Mouse (Mus musculus) hindbrain, embryonic 13.5 days (tissue): Measurements from ENCODE around the gene Prkcb. TPM values are rescaled to one million over a fixed set of nuclear protein-coding genes. Genes with fewer than 3 reads are reported as not detected.
A peak's percentile ranks its signal among the peaks of the same experiment; 100 is the strongest.

Experiments used
- ATAC-seq: fragments of 200-750 bp; cut with Nextera tagmentation; 2 replicates; pipeline ENCODE4 v1.8.0; 2017; ENCODE audit warnings: moderate TSS enrichment; ENCODE audit not compliant: low FRiP score
- H3K27ac ChIP-seq: fragments of 300-500 bp; sonication (generic); 2 replicates; pipeline ENCODE4 v1.5.1; 2015; ENCODE audit warnings: inconsistent platforms, mild to moderate bottlenecking, moderate library complexity
- H3K27me3 ChIP-seq: fragments of 300-500 bp; sonication (generic); 2 replicates; pipeline ENCODE4 v1.6.1; 2015; ENCODE audit warnings: mild to moderate bottlenecking, inconsistent platforms
- H3K36me3 ChIP-seq: fragments of 300-500 bp; sonication (generic); 2 replicates; pipeline ENCODE4 v1.6.1; 2015; ENCODE audit warnings: mild to moderate bottlenecking, inconsistent platforms
- H3K4me1 ChIP-seq: fragments of 300-500 bp; sonication (generic); replicated peaks from 2 replicates; pipeline ENCODE4 v1.6.1; 2015; ENCODE audit warnings: inconsistent platforms
- H3K4me2 ChIP-seq: fragments of 300-500 bp; sonication (generic); 2 replicates; pipeline ENCODE4 v1.6.1; 2015; ENCODE audit warnings: inconsistent platforms, mild to moderate bottlenecking, moderate library complexity
- H3K4me3 ChIP-seq: fragments of 300-500 bp; sonication (generic); 2 replicates; pipeline ENCODE4 v1.5.1; 2015; ENCODE audit warnings: mild to moderate bottlenecking, inconsistent platforms
- H3K9ac ChIP-seq: fragments of 300-500 bp; sonication (generic); 2 replicates; pipeline ENCODE4 v1.6.1; 2015; ENCODE audit warnings: mild to moderate bottlenecking, inconsistent platforms
- H3K9me3 ChIP-seq: fragments of 300-500 bp; sonication (generic); 2 replicates; pipeline ENCODE4 v1.6.1; 2016; ENCODE audit warnings: inconsistent platforms
- WGBS: fragments of 180-500 bp; shearing (Covaris S2); methylation state at CpG from one replicate; pipeline ENCODE4 v1.1.7; 2015; 5-methylcytosine and 5-hydroxymethylcytosine counted together
- polyA plus RNA-seq: library from polyadenylated mRNA; unstranded; fragments of >200 nt; fragmentation: Nextera tagmentation; extraction: Ambion mirVana; gene quantifications from 2 replicates; pipeline ENCODE4 v1.2.1, GENCODE M21; 2015

Gene Prkcb
- polyA plus RNA-seq, 1 experiment from 2014 or later: 58.1 TPM

DNA sequence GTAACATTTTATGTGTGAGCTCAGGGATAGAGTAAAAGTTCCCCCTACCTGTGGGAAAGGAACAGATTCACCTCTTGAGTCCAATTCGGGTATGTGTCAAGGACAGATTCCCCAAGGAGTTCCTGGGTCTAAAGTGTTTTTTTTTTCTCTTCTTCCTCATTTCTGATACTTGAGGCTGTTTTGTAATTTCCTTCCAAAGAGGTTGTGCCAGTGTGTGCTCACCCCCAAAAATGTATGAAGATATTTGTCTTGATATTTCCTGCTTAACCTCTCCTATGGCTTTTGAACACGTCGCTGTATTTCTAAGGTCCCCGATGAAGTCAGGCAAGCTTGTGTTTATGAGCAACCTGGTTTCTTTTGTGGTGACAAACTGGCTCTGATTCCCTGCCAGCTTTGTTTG, 30.0 kb upstream of the Prkcb start:
- no peak for ATAC-seq
- Histone ChIP-seq H3K36me3 (no peaks in the 10 kb centered on the region), H3K27me3 (no peaks in the 10 kb centered on the region), H3K4me3 (no peak overlapping the region), H3K4me2 (no peak overlapping the region), H3K9ac (no peak overlapping the region), H3K27ac (no peak overlapping the region), H3K4me1 (no peaks in the 10 kb centered on the region), H3K9me3 (no peaks in the 10 kb centered on the region)
- 86% methylated on average over 4 of the region's 4 CpGs for WGBS

DNA sequence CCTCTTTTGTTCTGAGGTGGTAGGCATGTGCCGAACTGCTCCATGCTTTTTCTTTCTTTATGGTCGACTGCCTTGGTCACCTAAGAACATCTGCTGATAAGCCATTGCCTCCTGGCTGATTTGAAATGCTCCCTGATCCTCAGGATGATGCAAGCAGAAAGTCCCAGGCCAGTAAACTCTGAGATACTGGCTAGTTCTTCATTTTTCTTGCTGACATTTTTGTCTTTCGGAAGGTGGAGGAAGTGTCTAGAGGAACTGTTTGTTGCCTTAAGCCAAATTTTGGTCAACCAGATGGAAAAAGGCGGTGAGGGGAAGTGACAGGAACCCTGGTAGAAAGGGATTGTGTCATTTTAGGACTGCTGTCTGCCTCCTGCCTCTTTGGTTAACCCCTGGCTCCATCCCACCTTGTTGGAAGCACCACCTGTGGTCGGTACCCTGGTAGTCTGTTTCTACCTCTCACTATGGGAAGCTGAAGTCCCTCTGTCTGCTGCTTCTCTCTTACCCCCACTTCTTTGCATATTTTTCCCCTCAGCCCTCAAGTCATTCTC, 28.4 kb upstream of the Prkcb start:
- no peaks in the 10 kb centered on the region for H3K27me3 ChIP-seq
- no peak overlapping the region for H3K4me3 ChIP-seq
- no peaks in the 10 kb centered on the region for H3K9me3 ChIP-seq
- no peaks in the 10 kb centered on the region for H3K4me1 ChIP-seq
- H3K27ac ChIP-seq: no peak overlapping the region
- no peaks in the 10 kb centered on the region for H3K36me3 ChIP-seq
- ATAC-seq: no peak
- H3K4me2 ChIP-seq: no peak overlapping the region
- H3K9ac ChIP-seq: no peak overlapping the region
- 84% methylated on average over 5 of the region's 5 CpGs for WGBS

DNA sequence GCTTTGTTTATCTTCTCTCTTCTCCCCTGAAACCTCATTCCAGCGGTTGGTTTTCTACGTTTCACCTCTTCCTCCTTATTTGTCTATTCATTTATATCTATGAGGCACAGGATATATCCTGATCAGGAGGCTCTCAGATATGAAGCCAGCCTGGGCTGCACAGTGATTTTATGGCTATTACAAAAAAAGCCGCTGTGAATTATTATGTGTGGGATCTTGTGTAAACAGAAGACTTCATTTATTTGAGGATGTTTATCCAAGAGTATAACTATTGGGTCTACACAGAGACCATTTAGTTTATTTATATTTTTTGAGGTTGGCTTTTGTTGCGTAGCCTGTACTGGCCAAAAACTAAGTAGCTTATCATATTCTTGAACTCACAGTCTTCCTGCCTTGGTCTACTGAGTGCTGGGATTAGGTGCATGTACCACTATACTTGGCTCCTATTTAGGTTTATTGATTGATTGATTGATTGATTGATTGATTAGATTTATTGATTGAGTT, 19.5 kb upstream of the Prkcb start:
- Histone ChIP-seq H3K36me3 (no peaks in the 10 kb centered on the region), H3K27me3 (no peaks in the 10 kb centered on the region), H3K27ac (no peak overlapping the region), H3K9me3 (no peaks in the 10 kb centered on the region), H3K4me1 (no peaks in the 10 kb centered on the region), H3K4me3 (no peak overlapping the region), H3K9ac (no peak overlapping the region), H3K4me2 (no peak overlapping the region)
- 91% methylated on average over 4 of the region's 4 CpGs for WGBS
- no peak for ATAC-seq

DNA sequence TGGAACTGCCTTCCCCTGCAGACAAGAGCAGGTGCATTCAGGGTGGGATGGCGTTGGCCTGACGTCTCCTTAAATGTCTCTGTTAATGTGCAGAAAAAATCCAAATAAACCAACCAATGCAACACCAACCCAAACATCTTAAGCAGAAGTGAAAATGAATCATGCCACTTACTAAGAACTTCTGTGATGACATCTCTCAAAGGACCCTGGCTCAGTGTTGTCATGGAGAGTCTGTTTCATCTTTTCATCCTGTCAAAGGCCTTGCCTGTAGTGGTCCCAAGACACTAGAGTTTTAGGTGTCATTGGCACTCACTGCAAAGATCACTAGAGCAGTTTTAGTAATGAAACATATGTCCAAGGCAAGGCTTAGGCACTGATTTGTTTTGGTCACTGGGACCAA, 16.2 kb upstream of the Prkcb start:
- Histone ChIP-seq H3K27me3 (no peaks in the 10 kb centered on the region), H3K4me1 (no peaks in the 10 kb centered on the region), H3K4me3 (no peak overlapping the region), H3K4me2 (no peak overlapping the region), H3K36me3 (no peaks in the 10 kb centered on the region), H3K9me3 (no peaks in the 10 kb centered on the region), H3K9ac (no peak overlapping the region), H3K27ac (no peak overlapping the region)
- no peak for ATAC-seq
- WGBS: 93% methylated on average over 2 of the region's 2 CpGs

DNA sequence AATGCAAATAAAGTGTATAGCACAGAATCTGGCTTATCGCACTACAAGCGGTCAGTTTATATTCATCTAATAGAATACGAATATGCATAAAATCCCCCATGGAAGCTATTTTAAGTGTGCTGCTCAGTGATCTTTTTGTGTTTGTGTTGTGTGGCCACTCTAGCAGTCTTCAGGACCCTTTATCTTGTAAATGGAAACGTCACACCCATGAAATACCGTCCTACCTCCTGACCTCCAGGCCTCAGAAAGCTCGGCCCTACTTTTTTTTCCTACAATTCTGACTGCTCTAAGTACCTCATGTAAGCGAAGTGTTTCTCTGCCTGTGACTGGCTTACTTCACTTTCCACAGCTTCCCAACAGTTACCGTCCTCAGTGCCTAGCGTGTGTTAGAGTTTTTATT, 9.0 kb upstream of the Prkcb start:
- 86% methylated on average over 9 of the region's 9 CpGs for WGBS
- no peaks in the 10 kb centered on the region for H3K27me3 ChIP-seq
- no peaks in the 10 kb centered on the region for H3K9me3 ChIP-seq
- ATAC-seq: no peak
- no peak overlapping the region for H3K4me3 ChIP-seq
- H3K36me3 ChIP-seq: no peaks in the 10 kb centered on the region
- no peaks in the 10 kb centered on the region for H3K4me1 ChIP-seq
- no peak overlapping the region for H3K4me2 ChIP-seq
- no peak overlapping the region for H3K27ac ChIP-seq
- no peak overlapping the region for H3K9ac ChIP-seq

DNA sequence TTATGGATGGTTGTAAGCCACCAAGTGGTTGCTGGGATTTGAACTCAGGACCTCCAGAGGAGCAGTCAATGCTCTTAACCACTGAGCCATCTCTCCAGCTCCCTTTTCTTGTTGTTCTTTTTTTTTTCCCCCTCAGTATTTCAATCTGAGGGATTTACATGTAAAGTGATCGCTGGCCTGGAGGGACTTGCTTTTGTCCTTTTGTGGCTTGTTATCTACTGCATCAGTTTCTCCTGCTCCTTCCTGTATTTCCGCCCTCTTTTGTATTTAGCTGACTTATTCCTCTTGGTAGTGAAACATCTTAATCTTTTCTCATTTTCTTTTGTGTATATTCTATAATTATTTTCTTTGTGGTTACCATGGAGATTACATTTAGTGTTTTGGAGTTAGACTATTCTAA, 8.2 kb upstream of the Prkcb start:
- no peaks in the 10 kb centered on the region for H3K9me3 ChIP-seq
- no peak overlapping the region for H3K4me2 ChIP-seq
- H3K27me3 ChIP-seq: no peaks in the 10 kb centered on the region
- 76% methylated on average over 2 of the region's 2 CpGs for WGBS
- H3K27ac ChIP-seq: no peak overlapping the region
- no peak for ATAC-seq
- H3K36me3 ChIP-seq: no peaks in the 10 kb centered on the region
- H3K4me1 ChIP-seq: no peaks in the 10 kb centered on the region
- no peak overlapping the region for H3K4me3 ChIP-seq
- no peak overlapping the region for H3K9ac ChIP-seq

DNA sequence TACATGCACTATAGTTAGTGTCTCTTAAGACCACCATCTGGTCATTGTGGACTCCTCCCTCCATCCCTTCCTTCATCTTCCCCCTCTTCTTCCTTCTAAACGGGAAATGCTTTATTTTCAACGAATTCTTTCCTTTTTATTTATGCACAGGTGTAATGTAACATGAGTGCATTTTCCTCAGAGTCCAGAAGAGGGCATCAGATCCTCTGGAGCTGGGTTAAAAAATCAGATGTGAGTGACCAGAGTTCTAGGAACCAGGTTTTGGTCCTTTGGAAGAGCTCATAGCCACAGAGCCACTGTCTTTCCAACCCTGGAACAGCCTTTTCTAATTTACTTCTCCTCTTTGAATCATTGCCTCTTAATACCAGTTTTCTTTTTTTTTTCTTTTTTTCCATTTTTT, 6.0 kb upstream of the Prkcb start:
- H3K9ac ChIP-seq: no peak overlapping the region
- no peaks in the 10 kb centered on the region for H3K9me3 ChIP-seq
- no peak overlapping the region for H3K4me2 ChIP-seq
- ATAC-seq: no peak
- no peaks in the 10 kb centered on the region for H3K4me1 ChIP-seq
- no peak overlapping the region for H3K4me3 ChIP-seq
- 0 out of 2 replicates have a peak, but pooled peaks cover 5% of the 10 kb centered on the region for H3K27me3 ChIP-seq
- H3K36me3 ChIP-seq: no peaks in the 10 kb centered on the region
- 87% methylated on average over 2 of the region's 2 CpGs for WGBS
- H3K27ac ChIP-seq: no peak overlapping the region

DNA sequence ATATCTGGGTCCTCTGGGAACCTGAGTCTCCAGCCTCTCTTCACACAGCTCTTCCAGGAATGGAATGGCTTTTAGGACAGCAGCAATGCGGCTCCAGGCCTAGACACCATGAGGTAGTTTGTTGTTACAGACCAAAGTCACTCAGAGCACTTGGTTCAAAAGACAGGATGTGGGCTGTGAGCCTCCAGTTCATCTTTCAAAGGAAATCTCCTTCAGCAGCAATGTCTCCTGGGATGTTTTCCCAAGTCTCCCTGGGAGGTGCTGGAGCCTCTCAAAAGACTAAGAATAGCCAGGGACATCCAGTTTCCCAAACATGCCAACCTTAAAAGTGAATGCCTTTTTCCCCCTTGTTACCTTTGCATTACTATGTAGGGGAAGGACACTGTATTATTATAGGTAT, 1.3 kb upstream of the Prkcb start:
- Histone ChIP-seq H3K27me3 (peaks cover 34% of the 10 kb centered on the region), H3K4me3 (no peak overlapping the region), H3K36me3 (no peaks in the 10 kb centered on the region), H3K4me1 (peaks cover 24% of the 10 kb centered on the region), H3K4me2 (no peak overlapping the region), H3K9ac (no peak overlapping the region), H3K9me3 (no peaks in the 10 kb centered on the region), H3K27ac (no peak overlapping the region)
- ATAC-seq: no peak
- 44% methylated on average over 1 of the region's 1 CpGs for WGBS

DNA sequence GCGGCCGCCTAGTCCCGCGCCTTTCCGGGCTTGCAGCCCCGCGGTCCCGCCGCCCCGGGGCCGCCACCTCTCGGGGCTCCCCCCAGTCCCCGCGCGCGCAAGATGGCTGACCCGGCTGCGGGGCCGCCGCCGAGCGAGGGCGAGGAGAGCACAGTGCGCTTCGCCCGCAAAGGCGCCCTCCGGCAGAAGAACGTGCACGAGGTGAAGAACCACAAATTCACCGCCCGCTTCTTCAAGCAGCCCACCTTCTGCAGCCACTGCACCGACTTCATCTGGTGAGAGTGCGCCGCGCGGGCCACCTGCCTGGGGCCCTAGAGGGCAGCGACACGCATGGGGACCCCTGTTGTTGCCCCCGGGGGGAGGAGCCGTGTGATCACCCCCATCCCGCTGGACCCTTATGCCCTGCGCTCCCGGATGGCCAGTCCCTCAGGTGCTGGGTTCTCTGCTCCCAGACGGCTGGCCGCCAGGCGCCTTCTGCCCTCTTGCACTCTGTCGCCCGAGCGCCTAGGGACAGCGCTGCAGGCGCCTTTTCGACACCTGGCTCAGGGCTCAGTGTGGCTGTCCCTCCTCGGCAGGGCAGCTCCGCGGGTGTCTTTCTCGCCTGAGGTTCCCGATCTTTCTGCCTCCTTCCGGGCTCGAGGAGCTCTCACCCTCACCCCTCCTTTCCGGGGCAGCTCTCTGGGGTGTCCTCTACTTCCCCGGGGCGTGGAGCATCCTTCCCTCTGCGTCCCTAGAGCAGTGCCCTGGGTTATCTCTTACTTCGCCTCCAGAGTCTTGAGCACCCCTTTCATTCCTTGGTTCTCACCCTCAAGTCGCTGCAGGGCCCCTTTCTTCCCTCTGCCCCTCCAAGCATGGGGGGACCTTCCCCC, 926 bp downstream of the Prkcb start:
- under 1% methylated on average over 62 of the region's 66 CpGs for WGBS
- Histone ChIP-seq H3K27ac (peak overlapping the region; percentile 73), H3K9me3 (no peaks in the 10 kb centered on the region), H3K9ac (peak overlapping the region; percentile 81), H3K36me3 (no peaks in the 10 kb centered on the region), H3K27me3 (peaks cover 34% of the 10 kb centered on the region), H3K4me1 (peaks cover 24% of the 10 kb centered on the region), H3K4me2 (peak overlapping the region; percentile 90), H3K4me3 (peak overlapping the region; percentile 66)
- ATAC-seq: peak; percentile 72

DNA sequence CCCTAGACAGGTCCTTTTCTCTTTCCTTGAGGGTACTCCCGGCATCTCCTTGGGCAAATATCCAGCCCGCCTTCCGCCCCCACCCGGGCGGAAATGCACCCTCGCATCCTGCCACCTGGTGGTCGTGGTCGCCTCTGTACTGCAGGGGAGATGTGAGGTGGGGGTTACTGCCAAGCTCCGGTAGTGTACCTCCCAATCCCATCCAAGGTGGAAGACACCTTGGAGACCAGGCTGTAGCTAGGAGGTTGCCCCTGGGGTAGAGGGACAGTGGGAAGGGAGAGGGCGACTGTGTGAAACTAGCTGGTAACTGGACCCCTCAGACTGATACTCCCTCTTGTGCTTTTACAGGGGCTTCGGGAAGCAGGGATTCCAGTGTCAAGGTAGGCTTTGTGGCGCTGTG, 1.6 kb downstream of the Prkcb start:
- Histone ChIP-seq H3K9ac (peak overlapping the region; percentile 81), H3K36me3 (no peaks in the 10 kb centered on the region), H3K4me2 (peak overlapping the region; percentile 90), H3K9me3 (no peaks in the 10 kb centered on the region), H3K4me1 (peaks cover 24% of the 10 kb centered on the region), H3K27ac (no peak overlapping the region), H3K4me3 (peak overlapping the region; percentile 66), H3K27me3 (peaks cover 34% of the 10 kb centered on the region)
- WGBS: 14% methylated on average over 12 of the region's 12 CpGs
- ATAC-seq: 0 out of 2 replicates have a peak, but pooled peaks have one; percentile 9

DNA sequence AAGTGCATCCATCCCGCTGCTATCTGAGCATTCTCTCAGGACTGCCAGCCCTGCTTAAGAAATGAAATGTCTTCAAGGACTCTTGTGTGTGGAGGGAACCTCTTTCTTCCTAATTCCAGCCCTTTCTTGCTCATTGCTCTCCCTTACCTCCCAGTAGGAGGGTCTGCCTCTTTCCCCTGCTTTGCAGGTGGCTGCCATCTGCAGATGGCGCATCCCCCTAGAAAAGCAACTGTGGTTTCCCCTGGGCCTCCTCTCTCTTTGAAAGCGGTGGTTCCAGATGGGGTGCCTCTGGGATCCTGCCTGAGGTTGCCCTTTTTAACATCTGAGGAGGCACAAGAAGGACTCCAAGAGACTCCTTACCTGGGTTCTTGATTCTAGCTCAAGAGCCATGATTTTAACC, 2.2 kb downstream of the Prkcb start:
- Histone ChIP-seq H3K36me3 (no peaks in the 10 kb centered on the region), H3K27ac (no peak overlapping the region), H3K4me2 (peak overlapping the region; percentile 90), H3K4me3 (peak overlapping the region; percentile 66), H3K4me1 (peaks cover 24% of the 10 kb centered on the region), H3K9ac (no peak overlapping the region), H3K9me3 (no peaks in the 10 kb centered on the region), H3K27me3 (peaks cover 34% of the 10 kb centered on the region)
- no peak for ATAC-seq
- whole genome bisulfite sequencing: 63% methylated on average over 3 of the region's 3 CpGs

DNA sequence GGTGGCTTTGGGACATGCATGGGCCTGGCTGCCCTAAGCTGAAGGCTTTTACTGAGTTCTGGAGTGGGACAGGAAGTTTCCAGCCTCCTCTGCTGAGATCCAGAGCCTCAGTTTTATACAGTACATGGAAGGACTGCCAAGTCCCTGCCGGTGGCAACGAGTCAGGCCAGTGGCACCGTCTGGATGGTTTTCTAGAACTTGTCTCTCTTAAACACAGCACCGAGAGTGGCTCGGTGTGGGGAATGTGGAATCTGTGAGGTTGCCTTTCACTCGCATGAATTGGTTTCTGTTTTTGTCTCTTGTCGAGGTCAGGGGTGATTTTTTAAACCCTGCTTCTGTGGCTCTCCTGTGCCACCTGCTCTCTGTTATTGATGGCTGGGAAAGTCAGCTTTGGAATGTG, 3.6 kb downstream of the Prkcb start:
- Histone ChIP-seq H3K4me2 (no peak overlapping the region), H3K36me3 (no peaks in the 10 kb centered on the region), H3K9me3 (no peaks in the 10 kb centered on the region), H3K4me1 (peaks cover 24% of the 10 kb centered on the region), H3K9ac (no peak overlapping the region), H3K27me3 (peaks cover 33% of the 10 kb centered on the region), H3K27ac (no peak overlapping the region; the same call in 1 of the 2 replicates), H3K4me3 (no peak overlapping the region)
- WGBS: 57% methylated on average over 7 of the region's 7 CpGs
- ATAC-seq: no peak

DNA sequence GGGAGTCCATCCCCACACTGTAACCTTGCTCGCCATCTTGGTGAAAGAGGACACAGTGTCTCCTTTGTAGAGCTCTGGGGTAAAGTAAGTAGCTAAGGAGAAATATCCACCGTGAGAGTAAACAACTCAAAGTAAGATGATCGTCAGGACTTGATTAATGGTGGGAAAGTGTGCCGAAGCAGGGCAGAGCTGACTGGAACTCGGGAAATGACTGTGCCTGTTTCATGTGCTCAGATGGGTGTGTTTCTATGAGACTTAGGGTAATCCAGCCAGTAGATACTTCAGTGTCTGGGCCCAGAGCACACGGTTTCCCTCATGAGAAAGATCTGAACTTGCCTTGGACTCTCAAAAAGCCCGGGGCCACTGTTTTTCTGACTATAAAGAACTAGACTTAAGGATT, 5.6 kb downstream of the Prkcb start:
- no peak overlapping the region for H3K4me2 ChIP-seq
- ATAC-seq: no peak
- WGBS: 82% methylated on average over 7 of the region's 7 CpGs
- no peak overlapping the region for H3K27ac ChIP-seq
- H3K4me1 ChIP-seq: peaks cover 18% of the 10 kb centered on the region
- no peaks in the 10 kb centered on the region for H3K9me3 ChIP-seq
- no peak overlapping the region for H3K4me3 ChIP-seq
- peaks cover 26% of the 10 kb centered on the region for H3K27me3 ChIP-seq
- no peak overlapping the region for H3K9ac ChIP-seq
- H3K36me3 ChIP-seq: no peaks in the 10 kb centered on the region; the same call in 1 of the 2 replicates
